In the genomic region with DNA sequence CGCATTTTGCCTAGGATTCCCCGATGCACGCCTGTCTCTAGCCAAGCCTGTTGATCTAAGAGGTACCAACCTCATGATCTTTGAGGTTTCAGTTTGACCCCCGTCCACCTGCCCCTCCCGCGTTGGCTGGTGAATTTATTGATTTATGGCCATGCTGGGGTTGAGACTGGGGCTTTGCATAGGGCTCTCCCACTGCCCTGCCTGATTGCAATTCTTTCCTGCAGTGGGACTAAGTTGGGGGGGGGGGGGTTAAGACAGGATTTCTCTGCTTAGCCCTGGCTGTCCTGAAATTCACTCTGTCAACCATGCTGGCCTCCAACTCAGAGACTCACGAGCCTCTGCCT, we compare ENCODE assay signal across 9 mouse cellular contexts. TPM values are rescaled to one million over a fixed set of nuclear protein-coding genes. Genes with fewer than 3 reads are reported as not detected.
A peak's percentile ranks its signal among the peaks of the same experiment; 100 is the strongest.
DNase-seq lines count a peak whose midpoint lies in the region; ATAC-seq and TF ChIP-seq lines count a peak whose summit lies in the region.
"Had no signal": no experiment of that assay in that cellular context is flagged by ENCODE, and none has a peak within 500 bp of the region (broad histone marks: within the 10 kb centered on the region; RNA-seq: fewer than 3 reads in every experiment).

No protein-coding gene starts in this region.

- no peak for TF ChIP-seq CTCF in liver, adult 2 months (IDR thresholded peaks at IDR 0.05; ENCODE audit: low read depth, low read length)
- no peak for TF ChIP-seq CTCF in embryonic fibroblast, embryonic 13.5 days (IDR thresholded peaks at IDR 0.05; ENCODE audit: borderline replicate concordance, insufficient read depth, low read length)

- no peak overlapping the region for H3K4me3 ChIP-seq in liver, adult 2 months (ENCODE audit: insufficient read depth, low read depth, low read length)
- H3K4me3 ChIP-seq in embryonic fibroblast, embryonic 13.5 days (ENCODE audit: insufficient read depth, low read length) = peak overlapping the region; percentile 2
- H3K4me3 ChIP-seq in limb, embryonic 10.5 days = peak overlapping the region; percentile 47
- H3K4me3 ChIP-seq in neural tube, embryonic 13.5 days = peak overlapping the region; percentile 19

- ATAC-seq in neural tube, embryonic 13.5 days (ENCODE audit: low read depth) = no peak

- no peaks in the 10 kb centered on the region for H3K79me2 ChIP-seq in liver, adult 2 months (ENCODE audit: control insufficient read depth, insufficient read depth, low read length)

- intact Hi-C loops in left cerebral cortex, postnatal 25 days (cut with DNase I) = no loop called here

- TF ChIP-seq POLR2A in liver, adult 2 months (IDR thresholded peaks at IDR 0.05; ENCODE audit: extremely low read depth, insufficient read depth, low read length) = no peak
- TF ChIP-seq POLR2A in embryonic fibroblast, embryonic 13.5 days (IDR thresholded peaks at IDR 0.05; ENCODE audit: low read depth, low read length) = peak; percentile 39; the same call in 1 of the 2 replicates

- H3K36me3 ChIP-seq in liver, adult 2 months (ENCODE audit: control insufficient read depth, insufficient read depth, low read length) = peaks cover 3% of the 10 kb centered on the region
- H3K36me3 ChIP-seq in limb, embryonic 10.5 days = peaks cover 19% of the 10 kb centered on the region
- H3K36me3 ChIP-seq in neural tube, embryonic 13.5 days = peaks cover 14% of the 10 kb centered on the region

- H3K4me2 ChIP-seq in neural tube, embryonic 13.5 days = peak overlapping the region; percentile 48

- 3% methylated on average over 7 of the region's 7 CpGs for WGBS in liver, adult 2 months
- 9% methylated on average over 7 of the region's 7 CpGs for WGBS in limb, embryonic 10.5 days
- WGBS in neural tube, embryonic 13.5 days = 6% methylated on average over 7 of the region's 7 CpGs

- H3K9ac ChIP-seq in liver, adult 2 months (ENCODE audit: low read depth, low read length) = no peak overlapping the region
- peak overlapping the region; percentile 60 for H3K9ac ChIP-seq in neural tube, embryonic 13.5 days

- peak; percentile 93 for DNase-seq in liver, adult 2 months (ENCODE audit: extremely low read depth, low read depth, low spot score)
- no peak for DNase-seq in liver
- DNase-seq in limb, embryonic 10.5 days (ENCODE audit: low spot score) = no peak
- no peak for DNase-seq in adrenal gland, postnatal 25 days
- no peak for DNase-seq in right cerebral cortex, postnatal 10 days (ENCODE audit: low spot score in 2 of 2)
- no peak for DNase-seq in left cerebral cortex, postnatal 25 days (ENCODE audit: low spot score in 2 of 2)
- DNase-seq: gastrocnemius, postnatal 36 days had no signal

- H3K4me1 ChIP-seq in liver, adult 2 months (ENCODE audit: control insufficient read depth, insufficient read depth, low read length) = peaks cover 18% of the 10 kb centered on the region
- no peaks in the 10 kb centered on the region for H3K4me1 ChIP-seq in embryonic fibroblast, embryonic 13.5 days (ENCODE audit: control insufficient read depth, insufficient read depth, low read length)
- peaks cover 32% of the 10 kb centered on the region for H3K4me1 ChIP-seq in limb, embryonic 10.5 days
- H3K4me1 ChIP-seq in neural tube, embryonic 13.5 days (replicated peaks) = peaks cover 23% of the 10 kb centered on the region

- no peaks in the 10 kb centered on the region for H3K27me3 ChIP-seq in liver, adult 2 months (ENCODE audit: control insufficient read depth, insufficient read depth, low read length)
- H3K27me3 ChIP-seq in limb, embryonic 10.5 days (ENCODE audit: low read depth, poor library complexity, severe bottlenecking) = peaks cover 4% of the 10 kb centered on the region; the same call in 1 of the 2 replicates
- no peaks in the 10 kb centered on the region for H3K27me3 ChIP-seq in neural tube, embryonic 13.5 days

- H3K27ac ChIP-seq in liver, adult 2 months (replicated peaks; ENCODE audit: insufficient read depth, low read depth, low read length) = peak overlapping the region; percentile 11
- no peak overlapping the region for H3K27ac ChIP-seq in embryonic fibroblast, embryonic 13.5 days (ENCODE audit: insufficient read depth, low read length)
- peak overlapping the region; percentile 56; the same call in 1 of the 2 replicates for H3K27ac ChIP-seq in limb, embryonic 10.5 days
- H3K27ac ChIP-seq in neural tube, embryonic 13.5 days (replicated peaks) = no peak overlapping the region

- H3K9me3 ChIP-seq in limb, embryonic 10.5 days (replicated peaks) = no peaks in the 10 kb centered on the region
- no peaks in the 10 kb centered on the region for H3K9me3 ChIP-seq in neural tube, embryonic 13.5 days

RNA-seq across cellular contexts. Expression of a gene that starts 13.8 kb away (rescaled TPM):
- 29.5 and 37.3 TPM in 2 replicates for total RNA-seq in liver, adult 2 months (2014; rRNA removed)
- 69.1 and 76.4 TPM in 2 replicates for polyA plus RNA-seq in liver, adult 2 months (2012; rRNA removed)
- 23.2 and 27.4 TPM in 2 replicates for polyA plus RNA-seq in embryonic fibroblast, embryonic 13.5 days (2011; ENCODE audit: insufficient read length, low read depth, missing spikeins)
- 50.4 and 61.7 TPM in 2 replicates for polyA plus RNA-seq in limb, embryonic 10.5 days (2016; fragmentation: Nextera tagmentation; extraction: Ambion mirVana)
- polyA plus RNA-seq in neural tube, embryonic 13.5 days (2015; fragmentation: Nextera tagmentation; extraction: Ambion mirVana) = 60.9 and 64.4 TPM in 2 replicates
- 50.8 and 51.5 TPM in 2 replicates for total RNA-seq in adrenal gland, postnatal 25 days (2021)
- total RNA-seq in left cerebral cortex, postnatal 25 days (2021) = 10 to 100 TPM; 49.2 to 51.0 TPM

RNA-seq across cellular contexts. Expression of a gene that starts 22.9 kb away (rescaled TPM):
- total RNA-seq in liver, adult 2 months (2014; rRNA removed) = 3.3 and 4.1 TPM in 2 replicates
- polyA plus RNA-seq in liver, adult 2 months (2012; rRNA removed) = 5.3 and 9.9 TPM in 2 replicates
- polyA plus RNA-seq in embryonic fibroblast, embryonic 13.5 days (2011; ENCODE audit: insufficient read length, low read depth, missing spikeins) = not detected in 2 replicates
- 0.15 and 0.33 TPM in 2 replicates for polyA plus RNA-seq in limb, embryonic 10.5 days (2016; fragmentation: Nextera tagmentation; extraction: Ambion mirVana)
- polyA plus RNA-seq in neural tube, embryonic 13.5 days (2015; fragmentation: Nextera tagmentation; extraction: Ambion mirVana) = 3.0 and 3.8 TPM in 2 replicates
- 0.88 and 1.3 TPM in 2 replicates for total RNA-seq in adrenal gland, postnatal 25 days (2021)
- total RNA-seq in left cerebral cortex, postnatal 25 days (2021) = 1 to 10 TPM; 7.8 to 8.3 TPM

RNA-seq across cellular contexts. Expression of a gene that starts 39.7 kb away (rescaled TPM):
- 22.3 and 27.3 TPM in 2 replicates for total RNA-seq in liver, adult 2 months (2014; rRNA removed)
- polyA plus RNA-seq in liver, adult 2 months (2012; rRNA removed) = 42.2 and 45.8 TPM in 2 replicates
- 5.3 and 8.2 TPM in 2 replicates for polyA plus RNA-seq in embryonic fibroblast, embryonic 13.5 days (2011; ENCODE audit: insufficient read length, low read depth, missing spikeins)
- 38.5 and 41.3 TPM in 2 replicates for polyA plus RNA-seq in limb, embryonic 10.5 days (2016; fragmentation: Nextera tagmentation; extraction: Ambion mirVana)
- 55.3 and 56.1 TPM in 2 replicates for polyA plus RNA-seq in neural tube, embryonic 13.5 days (2015; fragmentation: Nextera tagmentation; extraction: Ambion mirVana)
- 37.5 and 42.2 TPM in 2 replicates for total RNA-seq in adrenal gland, postnatal 25 days (2021)
- total RNA-seq in left cerebral cortex, postnatal 25 days (2021) = 10 to 100 TPM; 40.7 to 49.2 TPM

RNA-seq across cellular contexts. Expression of a gene that starts 59.9 kb away (rescaled TPM):
- total RNA-seq in liver, adult 2 months (2014; rRNA removed) = 1.0 and 1.5 TPM in 2 replicates
- 1.9 and 3.5 TPM in 2 replicates for polyA plus RNA-seq in liver, adult 2 months (2012; rRNA removed)
- polyA plus RNA-seq in embryonic fibroblast, embryonic 13.5 days (2011; ENCODE audit: insufficient read length, low read depth, missing spikeins) = 14.7 and 20.6 TPM in 2 replicates
- polyA plus RNA-seq in limb, embryonic 10.5 days (2016; fragmentation: Nextera tagmentation; extraction: Ambion mirVana) = 3.6 and 4.5 TPM in 2 replicates
- polyA plus RNA-seq in neural tube, embryonic 13.5 days (2015; fragmentation: Nextera tagmentation; extraction: Ambion mirVana) = 17.5 and 18.9 TPM in 2 replicates
- total RNA-seq in adrenal gland, postnatal 25 days (2021) = 12.9 and 13.1 TPM in 2 replicates
- total RNA-seq in left cerebral cortex, postnatal 25 days (2021) = 10 to 100 TPM; 88.9 to 94.4 TPM

Comparison
In these comparisons a context has a peak if more than half of its experiments do, and no peak if none do; other contexts are left out.
1. H3K27ac ChIP-seq: peak in liver, adult 2 months (single experiment) and limb, embryonic 10.5 days (single experiment); none in embryonic fibroblast, embryonic 13.5 days (single experiment) and neural tube, embryonic 13.5 days (single experiment).